Mouse (Mus musculus): ENCODE measurements around the gene Wdtc1.

GRCm38 (mm10) chr4:133338521-133339095 lies 14.7 kb downstream of the Wdtc1 start:
- no peak for TF ChIP-seq CTCF (IDR thresholded peaks at IDR 0.05; ENCODE audit: low read depth, low read length)
- TF ChIP-seq POLR2A (IDR thresholded peaks at IDR 0.05; ENCODE audit: borderline replicate concordance, low read depth, low read length), result no peak
